Mouse (Mus musculus): ENCODE results near the gene Smad1. TPM values are rescaled to one million over a fixed set of nuclear protein-coding genes. Genes with fewer than 3 reads are reported as not detected.

Smad1 gene
- polyA plus RNA-seq, 1 experiment from 2014 or later, result 36.1 TPM

DNA sequence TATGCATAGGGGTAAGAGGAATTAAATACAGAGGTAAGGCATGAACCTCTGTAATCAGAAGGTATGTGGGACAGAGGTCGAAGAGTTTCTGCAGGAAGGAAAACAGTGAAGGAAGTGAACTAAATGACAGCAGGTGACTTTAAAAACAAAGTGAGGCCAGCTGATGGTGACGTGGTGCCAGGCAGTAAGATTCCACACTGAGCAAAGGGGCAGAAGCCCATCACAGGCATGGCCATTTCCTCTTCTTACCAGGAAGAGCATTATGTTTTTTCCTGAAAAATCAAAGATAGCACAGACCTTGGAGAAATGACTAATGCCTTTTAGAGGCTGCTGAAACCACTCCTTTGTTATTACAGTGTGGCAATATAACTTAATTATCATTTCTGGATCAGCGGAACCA lies 97.8 kb downstream of the Smad1 start:
- Histone ChIP-seq H3K4me1 (peaks cover 4% of the 10 kb centered on the region), H3K9me3 (replicated peaks) (no peaks in the 10 kb centered on the region), H3K27me3 (ENCODE audit: low read depth, poor library complexity, severe bottlenecking) (no peaks in the 10 kb centered on the region), H3K27ac (replicated peaks) (no peak overlapping the region), H3K4me3 (no peak overlapping the region), H3K36me3 (no peaks in the 10 kb centered on the region)
- WGBS, result 79% methylated on average over 3 of the region's 3 CpGs
- no peak for DNase-seq (ENCODE audit: low spot score)

DNA sequence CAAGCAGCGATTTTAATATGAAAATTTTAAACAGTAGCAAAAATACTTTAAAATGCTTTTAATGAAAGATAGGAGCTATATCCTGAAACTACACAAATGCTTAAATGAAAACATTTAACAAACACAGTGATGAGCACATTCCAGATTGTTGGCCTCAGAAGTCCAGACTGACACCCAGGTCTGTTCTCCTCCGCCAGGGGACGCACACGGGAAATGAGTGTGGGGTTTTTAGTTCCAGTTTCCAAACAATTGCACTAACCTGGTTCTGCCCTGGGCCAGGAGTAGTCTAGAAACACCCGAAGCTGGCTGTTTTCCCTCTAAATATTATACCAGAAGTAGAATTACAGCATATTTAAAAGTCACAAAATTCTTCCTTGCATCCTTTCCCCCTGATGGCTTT lies 99.6 kb downstream of the Smad1 start:
- WGBS, result 84% methylated on average over 5 of the region's 5 CpGs

GRCm38 (mm10) chr8:79297763-79298162 lies 101.6 kb downstream of the Smad1 start:
- DNase-seq (ENCODE audit: low spot score), result peak; percentile 52
- 54% methylated on average over 3 of the region's 3 CpGs for WGBS
- Histone ChIP-seq H3K4me1 (peaks cover 37% of the 10 kb centered on the region), H3K36me3 (no peaks in the 10 kb centered on the region), H3K9me3 (replicated peaks) (no peaks in the 10 kb centered on the region), H3K4me3 (no peak overlapping the region), H3K27ac (replicated peaks) (no peak overlapping the region), H3K27me3 (ENCODE audit: low read depth, poor library complexity, severe bottlenecking) (no peaks in the 10 kb centered on the region)

More for the DNA sequence above, 99.6 kb downstream of the Smad1 start:
- Histone ChIP-seq H3K4me1 (peaks cover 20% of the 10 kb centered on the region), H3K27me3 (ENCODE audit: low read depth, poor library complexity, severe bottlenecking) (no peaks in the 10 kb centered on the region), H3K36me3 (no peaks in the 10 kb centered on the region), H3K4me3 (no peak overlapping the region), H3K27ac (replicated peaks) (no peak overlapping the region), H3K9me3 (replicated peaks) (no peaks in the 10 kb centered on the region)
- no peak for DNase-seq (ENCODE audit: low spot score)

GRCm38 (mm10) chr8:79295276-79296105 lies 103.8 kb downstream of the Smad1 start:
- DNase-seq (ENCODE audit: low spot score), result no peak
- WGBS, result 17% methylated on average over 18 of the region's 18 CpGs
- no peaks in the 10 kb centered on the region for H3K27me3 ChIP-seq (ENCODE audit: low read depth, poor library complexity, severe bottlenecking)
- H3K4me3 ChIP-seq, result peak overlapping the region; percentile 77
- H3K4me1 ChIP-seq, result peaks cover 37% of the 10 kb centered on the region
- no peaks in the 10 kb centered on the region for H3K9me3 ChIP-seq (replicated peaks)
- peak overlapping the region; percentile 97 for H3K27ac ChIP-seq (replicated peaks)
- H3K36me3 ChIP-seq, result no peaks in the 10 kb centered on the region

DNA sequence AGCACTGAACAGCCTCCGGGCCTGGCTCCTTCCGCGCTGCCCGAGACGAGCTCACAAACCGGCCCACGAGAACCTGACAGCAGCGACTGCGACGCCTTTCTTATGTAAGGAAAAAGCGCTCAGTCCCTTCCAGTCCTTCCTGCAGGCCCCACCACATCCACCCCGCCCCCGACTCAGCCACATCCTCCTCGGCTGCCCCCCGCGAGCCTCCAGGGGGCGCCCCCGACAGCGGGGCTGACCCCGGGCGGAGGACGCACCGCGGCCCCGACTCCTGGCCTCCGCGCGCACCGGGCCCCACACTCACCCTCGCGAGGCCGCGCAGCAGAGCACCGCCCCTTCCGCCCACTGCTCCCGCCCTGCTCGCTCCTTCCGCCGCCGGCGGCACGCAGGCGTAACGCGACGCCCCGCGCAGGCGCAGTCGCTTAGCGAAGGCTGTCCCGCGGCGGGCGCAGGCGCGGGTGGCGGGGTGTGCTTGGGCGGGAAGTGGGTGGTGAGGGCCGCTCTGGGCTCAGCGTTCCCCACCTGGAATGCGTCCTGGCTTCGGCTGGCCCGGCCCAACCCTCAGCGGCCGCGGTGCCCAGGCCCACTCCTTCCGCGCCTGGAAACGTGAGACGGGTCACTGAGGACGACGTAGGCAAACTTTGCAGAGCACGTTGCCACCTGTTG lies 104.6 kb downstream of the Smad1 start, which contains the start of gene Mmaa:
Gene Mmaa (minus strand): TSS at position 328 of the 666 bp plus-strand sequence.
- Histone ChIP-seq H3K4me3 (peak within 1 kb of the TSS; percentile 77), H3K9me3 (replicated peaks) (no peaks in the 10 kb centered on the region), H3K27me3 (ENCODE audit: low read depth, poor library complexity, severe bottlenecking) (no peaks in the 10 kb centered on the region), H3K27ac (replicated peaks) (peak within 1 kb of the TSS; percentile 97), H3K4me1 (peaks cover 37% of the 10 kb centered on the region), H3K36me3 (no peaks in the 10 kb centered on the region)
- peak; percentile 98 for DNase-seq (ENCODE audit: low spot score)
- 1% methylated on average over 74 of the region's 74 CpGs for WGBS

DNA sequence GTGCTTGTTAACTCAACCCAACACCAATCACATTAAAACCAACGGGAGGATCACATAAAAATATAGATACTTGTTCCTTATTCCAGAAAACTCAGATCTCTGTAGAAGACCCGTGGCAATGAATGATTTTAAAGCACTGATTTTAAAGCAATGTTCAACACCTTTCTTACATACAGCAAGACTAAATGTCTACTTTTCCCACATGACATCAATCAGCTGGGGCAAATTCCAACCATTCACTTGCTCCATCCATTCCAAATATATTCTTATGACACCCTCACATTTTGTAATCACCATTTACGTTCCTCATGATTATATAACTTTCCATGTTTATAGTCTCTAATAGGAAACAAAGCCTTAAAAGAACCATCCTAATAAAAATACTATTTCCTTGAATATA lies 105.5 kb downstream of the Smad1 start:
- WGBS, result 80% methylated on average over 3 of the region's 3 CpGs
- peak overlapping the region; percentile 97 for H3K27ac ChIP-seq (replicated peaks)

DNA sequence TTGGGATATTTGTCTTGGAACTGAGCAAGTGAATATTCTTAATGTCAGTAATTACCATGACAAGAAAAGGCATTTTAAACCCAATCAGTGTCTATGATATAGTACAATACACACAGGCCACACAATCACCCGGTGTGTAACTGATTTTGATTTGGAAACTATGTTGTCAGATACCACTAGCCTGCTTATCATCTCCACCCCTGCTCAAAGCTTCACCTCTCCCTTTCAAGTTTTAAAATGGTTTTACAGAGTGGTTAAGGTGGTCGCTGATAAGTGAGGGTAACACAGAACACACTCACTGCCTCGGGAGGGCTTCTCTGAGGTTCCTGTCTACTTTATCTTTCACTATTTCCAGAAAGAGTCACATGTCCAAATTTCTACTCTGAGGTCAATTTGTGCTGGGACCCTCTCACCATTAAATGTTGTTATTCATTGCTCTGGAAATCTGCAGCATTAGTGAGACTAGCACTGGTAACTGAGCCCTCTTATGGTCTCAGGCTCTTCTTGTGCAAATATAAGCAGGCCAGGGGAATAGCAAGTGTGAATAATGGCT lies 106.5 kb downstream of the Smad1 start:
- Histone ChIP-seq H3K4me1 (peaks cover 37% of the 10 kb centered on the region), H3K27ac (replicated peaks) (no peak overlapping the region), H3K36me3 (no peaks in the 10 kb centered on the region), H3K4me3 (no peak overlapping the region), H3K27me3 (ENCODE audit: low read depth, poor library complexity, severe bottlenecking) (no peaks in the 10 kb centered on the region), H3K9me3 (replicated peaks) (no peaks in the 10 kb centered on the region)
- DNase-seq (ENCODE audit: low spot score), result no peak
- WGBS, result 91% methylated on average over 3 of the region's 3 CpGs

More for the DNA sequence above, 105.5 kb downstream of the Smad1 start:
- Histone ChIP-seq H3K9me3 (replicated peaks) (no peaks in the 10 kb centered on the region), H3K4me1 (peaks cover 37% of the 10 kb centered on the region), H3K27me3 (ENCODE audit: low read depth, poor library complexity, severe bottlenecking) (no peaks in the 10 kb centered on the region), H3K4me3 (peak overlapping the region; percentile 77), H3K36me3 (no peaks in the 10 kb centered on the region)
- DNase-seq (ENCODE audit: low spot score), result no peak

- Histone ChIP-seq H3K9me3 (replicated peaks) (no peaks in the 10 kb centered on the region), H3K27me3 (ENCODE audit: low read depth, poor library complexity, severe bottlenecking) (no peaks in the 10 kb centered on the region), H3K27ac (replicated peaks) (no peak overlapping the region), H3K36me3 (no peaks in the 10 kb centered on the region), H3K4me3 (no peak overlapping the region), H3K4me1 (peaks cover 16% of the 10 kb centered on the region)
- 86% methylated on average over 5 of the region's 5 CpGs for WGBS
- DNase-seq (ENCODE audit: low spot score), result no peak
Measured at GRCm38 (mm10) chr8:79289592-79289991, 109.7 kb downstream of the Smad1 start.

DNA sequence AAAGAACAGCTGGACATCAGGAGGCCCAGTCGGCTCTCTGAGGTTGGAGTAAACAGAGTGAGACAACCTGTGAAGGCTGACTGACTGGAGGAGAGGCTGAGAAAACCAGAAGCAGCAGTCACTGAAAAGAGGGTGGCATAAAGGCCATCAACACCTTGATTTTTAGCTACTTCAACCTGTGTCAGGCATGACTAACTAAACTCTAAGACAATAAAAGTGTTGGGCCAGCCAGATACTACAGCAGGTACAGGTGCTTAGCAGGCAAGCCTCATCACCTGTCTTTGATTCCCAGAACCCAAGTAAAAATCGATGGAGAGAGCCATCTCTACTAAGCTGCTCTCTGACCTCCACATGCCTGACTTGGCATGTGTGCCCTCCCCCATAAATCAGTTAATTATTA lies 110.6 kb downstream of the Smad1 start:
- Histone ChIP-seq H3K27ac (replicated peaks) (no peak overlapping the region), H3K27me3 (ENCODE audit: low read depth, poor library complexity, severe bottlenecking) (no peaks in the 10 kb centered on the region), H3K4me1 (peaks cover 9% of the 10 kb centered on the region), H3K9me3 (replicated peaks) (no peaks in the 10 kb centered on the region), H3K36me3 (no peaks in the 10 kb centered on the region), H3K4me3 (no peak overlapping the region)
- WGBS, result 64% methylated on average over 2 of the region's 2 CpGs
- no peak for DNase-seq (ENCODE audit: low spot score)

Other genes with a start within 250 kb of the Smad1 start
- not detected in 2 replicates for gene 1700011L22Rik, start 150.9 kb downstream of the Smad1 start, polyA plus RNA-seq (2016; fragmentation: Nextera tagmentation; extraction: Ambion mirVana)
- gene Mmaa, start 104.6 kb downstream of the Smad1 start, polyA plus RNA-seq (2016; fragmentation: Nextera tagmentation; extraction: Ambion mirVana), result 8.6 and 9.1 TPM in 2 replicates
- 15.3 and 15.4 TPM in 2 replicates for gene Otud4, start 240.1 kb upstream of the Smad1 start, polyA plus RNA-seq (2016; fragmentation: Nextera tagmentation; extraction: Ambion mirVana)